In genomic region chr1:68275819-68276218, GRCm38 (mm10) we compare ENCODE assay signal across 24 mouse cellular contexts.
DNase-seq lines count a peak whose midpoint lies in the region; ATAC-seq and TF ChIP-seq lines count a peak whose summit lies in the region.
"Had no signal": no experiment of that assay in that cellular context is flagged by ENCODE, and none has a peak within 500 bp of the region (broad histone marks: within the 10 kb centered on the region; RNA-seq: fewer than 3 reads in every experiment).

No protein-coding gene starts in this region.

- TF ChIP-seq CTCF in lung, embryonic 14.5 days (IDR thresholded peaks at IDR 0.05; ENCODE audit: low read depth): no peak

- no peaks in the 10 kb centered on the region for H3K9me3 ChIP-seq in embryonic facial prominence, embryonic 14.5 days (ENCODE audit: control insufficient read depth, low read length)
- H3K9me3 ChIP-seq in embryonic facial prominence, embryonic 10.5 days: no peaks in the 10 kb centered on the region
- H3K9me3 ChIP-seq in lung, embryonic 14.5 days (ENCODE audit: low read depth, low read length): no peaks in the 10 kb centered on the region
- H3K9me3 ChIP-seq: embryonic facial prominence, embryonic 12.5 days; forebrain, embryonic 12.5 days; heart, embryonic 10.5 days; heart, embryonic 13.5 days; hindbrain, embryonic 12.5 days; hindbrain, embryonic 15.5 days had no signal

- H3K27ac ChIP-seq in embryonic facial prominence, embryonic 14.5 days (replicated peaks; ENCODE audit: low read depth, low read length): no peak overlapping the region
- H3K27ac ChIP-seq in embryonic facial prominence, embryonic 10.5 days (replicated peaks): no peak overlapping the region
- no peak overlapping the region for H3K27ac ChIP-seq in lung, embryonic 14.5 days (ENCODE audit: low read depth)
- H3K27ac ChIP-seq: embryonic facial prominence, embryonic 12.5 days; forebrain, embryonic 12.5 days; heart, adult 2 months; heart, embryonic 10.5 days; heart, embryonic 13.5 days; hindbrain, embryonic 12.5 days; hindbrain, embryonic 15.5 days had no signal

- no peaks in the 10 kb centered on the region for H3K4me1 ChIP-seq in embryonic facial prominence, embryonic 14.5 days (ENCODE audit: control insufficient read depth, insufficient read depth, low read length)
- no peaks in the 10 kb centered on the region for H3K4me1 ChIP-seq in embryonic facial prominence, embryonic 10.5 days
- H3K4me1 ChIP-seq in lung, embryonic 14.5 days (ENCODE audit: insufficient read depth): no peaks in the 10 kb centered on the region
- H3K4me1 ChIP-seq: embryonic facial prominence, embryonic 12.5 days; forebrain, embryonic 12.5 days; heart, embryonic 10.5 days; heart, embryonic 13.5 days; hindbrain, embryonic 12.5 days; hindbrain, embryonic 15.5 days had no signal

- no peak for ATAC-seq in embryonic facial prominence, embryonic 14.5 days (ENCODE audit: low read depth)
- no peak for ATAC-seq in lung, embryonic 14.5 days (ENCODE audit: insufficient read depth)
- ATAC-seq: forebrain, postnatal 0 days; Patski had no signal

- 72% methylated on average over 5 of the region's 5 CpGs for WGBS in embryonic facial prominence, embryonic 14.5 days
- 80% methylated on average over 5 of the region's 5 CpGs for WGBS in embryonic facial prominence, embryonic 10.5 days
- WGBS in lung, embryonic 14.5 days: 47% methylated on average over 5 of the region's 5 CpGs

- H3K4me3 ChIP-seq in embryonic facial prominence, embryonic 14.5 days (ENCODE audit: low read depth, low read length): no peak overlapping the region
- no peak overlapping the region for H3K4me3 ChIP-seq in embryonic facial prominence, embryonic 10.5 days
- no peak overlapping the region for H3K4me3 ChIP-seq in lung, embryonic 14.5 days (ENCODE audit: low read depth, low read length)
- H3K4me3 ChIP-seq: embryonic facial prominence, embryonic 12.5 days; erythroblast, embryonic 14.5 days; forebrain, embryonic 12.5 days; heart, adult 2 months; heart, embryonic 10.5 days; heart, embryonic 13.5 days; hindbrain, embryonic 12.5 days; hindbrain, embryonic 15.5 days had no signal

- peak; percentile 1 for DNase-seq in embryonic facial prominence, embryonic 14.5 days (ENCODE audit: low spot score)
- DNase-seq in embryonic facial prominence, embryonic 10.5 days (ENCODE audit: low spot score): no peak
- peak; percentile 18 for DNase-seq in lung, embryonic 14.5 days
- DNase-seq in lung, postnatal 36 days: no peak
- DNase-seq in Muller cell, postnatal 12 days (ENCODE audit: inconsistent ontology term): peak; percentile 6
- DNase-seq in telencephalon, adult 2 months (ENCODE audit: low read depth, low spot score): peak; percentile 27
- DNase-seq in left cerebral cortex, postnatal 4 days: no peak
- DNase-seq: adrenal gland, postnatal 10 days; adrenal gland, postnatal 36 days; cerebellum, adult 11-12 months; cerebellum, adult 8-10 months; cerebellum, postnatal 14 days; forebrain, postnatal 0 days; gastrocnemius, postnatal 10 days; gastrocnemius, postnatal 36 days; heart, adult 2 months had no signal

- H3K4me2 ChIP-seq in embryonic facial prominence, embryonic 14.5 days (ENCODE audit: low read depth, low read length): no peak overlapping the region
- H3K4me2 ChIP-seq in lung, embryonic 14.5 days: no peak overlapping the region
- H3K4me2 ChIP-seq: embryonic facial prominence, embryonic 12.5 days; forebrain, embryonic 12.5 days; heart, embryonic 13.5 days; hindbrain, embryonic 12.5 days; hindbrain, embryonic 15.5 days had no signal

- H3K27me3 ChIP-seq in embryonic facial prominence, embryonic 14.5 days (replicated peaks; ENCODE audit: control insufficient read depth, insufficient read depth, low read length): no peaks in the 10 kb centered on the region
- H3K27me3 ChIP-seq in embryonic facial prominence, embryonic 10.5 days (replicated peaks; ENCODE audit: low read depth, poor library complexity, severe bottlenecking): no peaks in the 10 kb centered on the region
- no peaks in the 10 kb centered on the region for H3K27me3 ChIP-seq in lung, embryonic 14.5 days (ENCODE audit: insufficient read depth, low read length)
- H3K27me3 ChIP-seq: embryonic facial prominence, embryonic 12.5 days; forebrain, embryonic 12.5 days; heart, embryonic 13.5 days; hindbrain, embryonic 12.5 days; hindbrain, embryonic 15.5 days; Patski had no signal

- intact Hi-C loops in left cerebral cortex, postnatal 4 days (cut with DNase I): no loop called here

- H3K9ac ChIP-seq in embryonic facial prominence, embryonic 14.5 days (ENCODE audit: low read depth, low read length): no peak overlapping the region
- H3K9ac ChIP-seq in lung, embryonic 14.5 days: no peak overlapping the region
- H3K9ac ChIP-seq: embryonic facial prominence, embryonic 12.5 days; forebrain, embryonic 12.5 days; forebrain, postnatal 0 days; heart, embryonic 13.5 days; hindbrain, embryonic 12.5 days; hindbrain, embryonic 15.5 days had no signal

- no peaks in the 10 kb centered on the region for H3K36me3 ChIP-seq in embryonic facial prominence, embryonic 14.5 days (ENCODE audit: control insufficient read depth, insufficient read depth, low read length)
- no peaks in the 10 kb centered on the region for H3K36me3 ChIP-seq in embryonic facial prominence, embryonic 10.5 days (replicated peaks)
- H3K36me3 ChIP-seq in lung, embryonic 14.5 days (ENCODE audit: insufficient read depth): no peaks in the 10 kb centered on the region
- H3K36me3 ChIP-seq: embryonic facial prominence, embryonic 12.5 days; forebrain, embryonic 12.5 days; heart, embryonic 10.5 days; heart, embryonic 13.5 days; hindbrain, embryonic 12.5 days; hindbrain, embryonic 15.5 days had no signal

Comparison
In these comparisons a context has a peak if more than half of its experiments do, and no peak if none do; other contexts are left out.
1. DNase-seq: peak in embryonic facial prominence, embryonic 14.5 days (single experiment), lung, embryonic 14.5 days (single experiment), Muller cell, postnatal 12 days (single experiment) and telencephalon, adult 2 months (single experiment); none in embryonic facial prominence, embryonic 10.5 days (single experiment), lung, postnatal 36 days (single experiment) and left cerebral cortex, postnatal 4 days (single experiment).